12 mouse cellular contexts compared by ENCODE assay signal in the genomic region with DNA sequence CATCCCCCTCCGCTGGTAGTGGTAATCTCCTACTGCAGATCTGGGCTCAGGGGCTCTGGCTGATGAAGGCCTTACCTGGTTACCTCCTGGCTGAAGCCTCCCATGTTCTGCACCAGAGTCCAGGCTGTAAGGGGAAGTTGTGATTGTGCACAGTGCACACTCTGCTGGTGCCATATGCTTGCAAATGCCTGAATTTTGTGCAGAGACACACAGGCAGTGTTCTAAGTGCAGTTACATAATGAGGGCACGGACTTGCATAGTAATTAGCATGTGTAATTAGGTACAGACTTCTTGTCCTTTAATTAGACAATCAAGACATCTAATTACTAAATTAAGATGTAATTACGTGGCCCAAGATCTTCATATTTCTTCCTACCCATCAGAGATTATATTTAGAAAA.
"Had no signal": no experiment of that assay in that cellular context is flagged by ENCODE, and none has a peak within 500 bp of the region (broad histone marks: within the 10 kb centered on the region; RNA-seq: fewer than 3 reads in every experiment).

No protein-coding gene starts in this region.

- DNase-seq: kidney, postnatal 10 days; kidney, postnatal 4 days; left cerebral cortex, postnatal 4 days; lung, adult 18-20 months; right cerebral cortex, postnatal 4 days; spleen, adult 18-20 months; thymus, adult 18-20 months; thymus, postnatal 14 days had no signal

- H3K4me3 ChIP-seq: layer of hippocampus, adult 2 months; limb, embryonic 13.5 days; midbrain, embryonic 13.5 days had no signal

- H3K27me3 ChIP-seq: limb, embryonic 13.5 days; midbrain, embryonic 13.5 days had no signal

- H3K4me2 ChIP-seq: limb, embryonic 13.5 days; midbrain, embryonic 13.5 days had no signal

- H3K4me1 ChIP-seq: midbrain, embryonic 13.5 days had no signal

- H3K9me3 ChIP-seq: limb, embryonic 13.5 days had no signal

- H3K9ac ChIP-seq: limb, embryonic 13.5 days; liver, embryonic 14.5 days; midbrain, embryonic 13.5 days had no signal

- H3K27ac ChIP-seq: layer of hippocampus, adult 2 months; limb, embryonic 13.5 days; liver, embryonic 14.5 days; midbrain, embryonic 13.5 days had no signal

- ATAC-seq: midbrain, embryonic 13.5 days had no signal

- H3K36me3 ChIP-seq: limb, embryonic 13.5 days; midbrain, embryonic 13.5 days had no signal
